Mouse (Mus musculus): ENCODE results near the gene Cygb. TPM values are rescaled to one million over a fixed set of nuclear protein-coding genes. Genes with fewer than 3 reads are reported as not detected.

Cygb gene
- polyA plus RNA-seq, 1 experiment = 3.4 TPM

GRCm38 (mm10) chr11:116630171-116630965, 23.7 kb downstream of the Cygb start:
- no peak overlapping the region for H3K27ac ChIP-seq (ENCODE audit: control insufficient read depth, insufficient read depth, low read depth, low read length, poor library complexity)
- H3K4me3 ChIP-seq (replicated peaks; ENCODE audit: control insufficient read depth, low read depth, low read length) = no peak overlapping the region
- no peak for TF ChIP-seq POLR2A (IDR thresholded peaks at IDR 0.05; ENCODE audit: borderline replicate concordance, control insufficient read depth, low read depth, low read length)
- no peak for TF ChIP-seq CTCF (IDR thresholded peaks at IDR 0.05; ENCODE audit: control insufficient read depth, insufficient read depth, low read length)
- no peaks in the 10 kb centered on the region for H3K4me1 ChIP-seq (ENCODE audit: control insufficient read depth, insufficient read depth, low read length)
- WGBS = 45% methylated on average over 12 of the region's 12 CpGs

GRCm38 (mm10) chr11:116629472-116629871, 24.6 kb downstream of the Cygb start:
- Histone ChIP-seq H3K27ac (ENCODE audit: control insufficient read depth, insufficient read depth, low read depth, low read length, poor library complexity) (no peak overlapping the region), H3K4me3 (replicated peaks; ENCODE audit: control insufficient read depth, low read depth, low read length) (no peak overlapping the region), H3K4me1 (ENCODE audit: control insufficient read depth, insufficient read depth, low read length) (0 out of 2 replicates have a peak, but pooled peaks cover 1% of the 10 kb centered on the region)
- 73% methylated on average over 6 of the region's 6 CpGs for WGBS
- TF ChIP-seq CTCF (IDR thresholded peaks at IDR 0.05; ENCODE audit: control insufficient read depth, insufficient read depth, low read length) = no peak
- TF ChIP-seq POLR2A (IDR thresholded peaks at IDR 0.05; ENCODE audit: borderline replicate concordance, control insufficient read depth, low read depth, low read length) = no peak

GRCm38 (mm10) chr11:116628712-116629111, 25.4 kb downstream of the Cygb start:
- Histone ChIP-seq H3K4me3 (replicated peaks; ENCODE audit: control insufficient read depth, low read depth, low read length) (no peak overlapping the region), H3K27ac (ENCODE audit: control insufficient read depth, insufficient read depth, low read depth, low read length, poor library complexity) (no peak overlapping the region), H3K4me1 (ENCODE audit: control insufficient read depth, insufficient read depth, low read length) (0 out of 2 replicates have a peak, but pooled peaks cover 1% of the 10 kb centered on the region)
- TF ChIP-seq CTCF (IDR thresholded peaks at IDR 0.05; ENCODE audit: control insufficient read depth, insufficient read depth, low read length) (peak; percentile 90), POLR2A (IDR thresholded peaks at IDR 0.05; ENCODE audit: borderline replicate concordance, control insufficient read depth, low read depth, low read length) (no peak)
- 56% methylated on average over 9 of the region's 9 CpGs for WGBS

GRCm38 (mm10) chr11:116627072-116628020, 26.8 kb downstream of the Cygb start:
- TF ChIP-seq CTCF (IDR thresholded peaks at IDR 0.05; ENCODE audit: control insufficient read depth, insufficient read depth, low read length) (peak; percentile 41; the same call in 1 of the 2 replicates), POLR2A (IDR thresholded peaks at IDR 0.05; ENCODE audit: borderline replicate concordance, control insufficient read depth, low read depth, low read length) (no peak)
- Histone ChIP-seq H3K4me1 (ENCODE audit: control insufficient read depth, insufficient read depth, low read length) (peaks cover 3% of the 10 kb centered on the region), H3K4me3 (replicated peaks; ENCODE audit: control insufficient read depth, low read depth, low read length) (no peak overlapping the region), H3K27ac (ENCODE audit: control insufficient read depth, insufficient read depth, low read depth, low read length, poor library complexity) (no peak overlapping the region)
- WGBS = 27% methylated on average over 10 of the region's 10 CpGs

GRCm38 (mm10) chr11:116626299-116627071, 27.6 kb downstream of the Cygb start, which contains the start of gene Rhbdf2:
Gene Rhbdf2 (minus strand): TSS chr11:116627019.
- no peak within 1 kb of the TSS for H3K27ac ChIP-seq (ENCODE audit: control insufficient read depth, insufficient read depth, low read depth, low read length, poor library complexity)
- WGBS = 79% methylated on average over 10 of the region's 10 CpGs

GRCm38 (mm10) chr11:116625081-116626000, 28.8 kb downstream of the Cygb start:
- peaks cover 13% of the 10 kb centered on the region for H3K4me1 ChIP-seq (ENCODE audit: control insufficient read depth, insufficient read depth, low read length)
- 63% methylated on average over 17 of the region's 17 CpGs for WGBS

More at GRCm38 (mm10) chr11:116626299-116627071, 27.6 kb downstream of the Cygb start, which contains the start of gene Rhbdf2:
- peaks cover 5% of the 10 kb centered on the region for H3K4me1 ChIP-seq (ENCODE audit: control insufficient read depth, insufficient read depth, low read length)
- no peak for TF ChIP-seq POLR2A (IDR thresholded peaks at IDR 0.05; ENCODE audit: borderline replicate concordance, control insufficient read depth, low read depth, low read length)
- TF ChIP-seq CTCF (IDR thresholded peaks at IDR 0.05; ENCODE audit: control insufficient read depth, insufficient read depth, low read length) = no peak
- H3K4me3 ChIP-seq (replicated peaks; ENCODE audit: control insufficient read depth, low read depth, low read length) = no peak within 1 kb of the TSS

More at GRCm38 (mm10) chr11:116625081-116626000, 28.8 kb downstream of the Cygb start:
- Histone ChIP-seq H3K4me3 (replicated peaks; ENCODE audit: control insufficient read depth, low read depth, low read length) (no peak overlapping the region), H3K27ac (ENCODE audit: control insufficient read depth, insufficient read depth, low read depth, low read length, poor library complexity) (no peak overlapping the region)
- TF ChIP-seq POLR2A (IDR thresholded peaks at IDR 0.05; ENCODE audit: borderline replicate concordance, control insufficient read depth, low read depth, low read length) (no peak), CTCF (IDR thresholded peaks at IDR 0.05; ENCODE audit: control insufficient read depth, insufficient read depth, low read length) (peak; percentile 80)

Measured in bone marrow, adult 2 months (tissue).